Mouse (Mus musculus): Measurements from ENCODE around the gene Hic1. TPM values are rescaled to one million over a fixed set of nuclear protein-coding genes. Genes with fewer than 3 reads are reported as not detected.

Gene Hic1
- polyA plus RNA-seq, 1 experiment from 2014 or later, result 2.5 TPM

DNA sequence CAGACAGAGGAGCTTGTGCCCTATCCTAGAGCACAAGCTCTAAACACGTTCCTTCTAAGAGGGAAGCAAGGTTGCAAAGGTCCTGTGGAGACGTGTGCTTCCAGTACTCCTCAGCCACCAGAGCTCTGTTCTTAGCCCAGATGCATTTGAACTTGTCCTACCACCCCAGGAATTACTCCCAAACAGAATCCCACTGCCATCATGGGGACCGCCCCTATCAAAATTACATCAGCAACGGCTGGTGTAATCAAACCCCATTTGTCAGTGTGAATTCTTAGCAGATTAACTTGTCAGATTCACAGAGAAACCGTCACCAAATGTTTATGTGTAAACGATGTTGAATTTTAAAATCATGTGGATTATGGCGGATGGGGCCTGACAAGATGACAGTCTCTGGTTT, 8.4 kb downstream of the Hic1 start:
- peaks cover 39% of the 10 kb centered on the region for H3K4me1 ChIP-seq (ENCODE audit: control insufficient read depth, insufficient read depth, low read length)
- H3K27ac ChIP-seq (ENCODE audit: low read depth, low read length), result no peak overlapping the region
- peaks cover 24% of the 10 kb centered on the region for H3K27me3 ChIP-seq (ENCODE audit: control insufficient read depth, insufficient read depth, low read length)
- WGBS (ENCODE audit: insufficient replicate concordance), result 70% methylated on average over 7 of the region's 7 CpGs
- no peak overlapping the region for H3K4me2 ChIP-seq
- H3K36me3 ChIP-seq (ENCODE audit: control insufficient read depth, insufficient read depth, low read length), result peaks cover 14% of the 10 kb centered on the region
- H3K9me3 ChIP-seq (replicated peaks; ENCODE audit: control insufficient read depth, low read length), result no peaks in the 10 kb centered on the region
- H3K9ac ChIP-seq (ENCODE audit: low read depth, low read length), result 0 out of 2 replicates have a peak overlapping the region, but pooled peaks have one; percentile 10
- no peak for ATAC-seq (replicated peaks; ENCODE audit: insufficient number of reproducible peaks, low FRiP score, low TSS enrichment)
- no peak overlapping the region for H3K4me3 ChIP-seq (ENCODE audit: low read depth, low read length)

- peaks cover 14% of the 10 kb centered on the region for H3K36me3 ChIP-seq (ENCODE audit: control insufficient read depth, insufficient read depth, low read length)
- H3K4me1 ChIP-seq (ENCODE audit: control insufficient read depth, insufficient read depth, low read length), result peaks cover 27% of the 10 kb centered on the region
- 56% methylated on average over 2 of the region's 2 CpGs for WGBS (ENCODE audit: insufficient replicate concordance)
- no peak overlapping the region for H3K4me2 ChIP-seq
- H3K27ac ChIP-seq (ENCODE audit: low read depth, low read length), result no peak overlapping the region
- H3K9ac ChIP-seq (ENCODE audit: low read depth, low read length), result no peak overlapping the region
- peaks cover 10% of the 10 kb centered on the region for H3K27me3 ChIP-seq (ENCODE audit: control insufficient read depth, insufficient read depth, low read length)
- no peak for ATAC-seq (replicated peaks; ENCODE audit: insufficient number of reproducible peaks, low FRiP score, low TSS enrichment)
- no peak overlapping the region for H3K4me3 ChIP-seq (ENCODE audit: low read depth, low read length)
- no peaks in the 10 kb centered on the region for H3K9me3 ChIP-seq (replicated peaks; ENCODE audit: control insufficient read depth, low read length)
Measured at GRCm38 (mm10) chr11:75159564-75159963, 9.8 kb downstream of the Hic1 start.

GRCm38 (mm10) chr11:75158432-75158831, 10.9 kb downstream of the Hic1 start:
- WGBS (ENCODE audit: insufficient replicate concordance), result 95% methylated on average over 14 of the region's 14 CpGs
- Histone ChIP-seq H3K4me1 (ENCODE audit: control insufficient read depth, insufficient read depth, low read length) (peaks cover 30% of the 10 kb centered on the region), H3K9me3 (replicated peaks; ENCODE audit: control insufficient read depth, low read length) (no peaks in the 10 kb centered on the region), H3K9ac (ENCODE audit: low read depth, low read length) (no peak overlapping the region), H3K36me3 (ENCODE audit: control insufficient read depth, insufficient read depth, low read length) (peaks cover 14% of the 10 kb centered on the region), H3K27ac (ENCODE audit: low read depth, low read length) (no peak overlapping the region), H3K4me2 (no peak overlapping the region), H3K4me3 (ENCODE audit: low read depth, low read length) (no peak overlapping the region), H3K27me3 (ENCODE audit: control insufficient read depth, insufficient read depth, low read length) (no peaks in the 10 kb centered on the region)
- no peak for ATAC-seq (replicated peaks; ENCODE audit: insufficient number of reproducible peaks, low FRiP score, low TSS enrichment)

DNA sequence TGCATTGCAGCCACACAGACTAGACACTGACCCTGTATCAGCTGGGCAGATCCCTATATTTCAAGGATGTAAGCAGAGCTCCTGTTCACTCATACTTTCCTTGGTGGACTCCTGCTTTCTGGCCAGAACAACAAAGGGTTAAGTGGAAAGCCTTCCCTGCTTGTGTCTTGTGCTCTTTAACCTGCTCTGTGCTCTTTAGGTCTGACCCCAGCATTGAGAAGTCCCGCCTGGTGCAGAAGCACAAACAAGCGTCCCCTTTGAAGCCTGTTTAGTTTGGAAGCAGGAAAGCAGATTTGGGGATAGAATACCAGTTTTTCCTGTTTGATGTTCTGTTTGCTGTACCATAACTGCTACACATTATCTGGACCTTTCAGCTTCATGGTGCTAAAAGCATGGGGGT, 11.4 kb downstream of the Hic1 start:
- H3K9ac ChIP-seq (ENCODE audit: low read depth, low read length), result no peak overlapping the region
- 57% methylated on average over 2 of the region's 2 CpGs for WGBS (ENCODE audit: insufficient replicate concordance)
- H3K27me3 ChIP-seq (ENCODE audit: control insufficient read depth, insufficient read depth, low read length), result no peaks in the 10 kb centered on the region
- no peaks in the 10 kb centered on the region for H3K9me3 ChIP-seq (replicated peaks; ENCODE audit: control insufficient read depth, low read length)
- H3K4me2 ChIP-seq, result no peak overlapping the region
- H3K4me3 ChIP-seq (ENCODE audit: low read depth, low read length), result no peak overlapping the region
- H3K36me3 ChIP-seq (ENCODE audit: control insufficient read depth, insufficient read depth, low read length), result peaks cover 14% of the 10 kb centered on the region
- H3K4me1 ChIP-seq (ENCODE audit: control insufficient read depth, insufficient read depth, low read length), result peaks cover 30% of the 10 kb centered on the region
- H3K27ac ChIP-seq (ENCODE audit: low read depth, low read length), result no peak overlapping the region
- no peak for ATAC-seq (replicated peaks; ENCODE audit: insufficient number of reproducible peaks, low FRiP score, low TSS enrichment)

GRCm38 (mm10) chr11:75157037-75157436, 12.3 kb downstream of the Hic1 start:
- Histone ChIP-seq H3K9ac (ENCODE audit: low read depth, low read length) (no peak overlapping the region), H3K27ac (ENCODE audit: low read depth, low read length) (no peak overlapping the region), H3K27me3 (ENCODE audit: control insufficient read depth, insufficient read depth, low read length) (no peaks in the 10 kb centered on the region), H3K9me3 (replicated peaks; ENCODE audit: control insufficient read depth, low read length) (no peaks in the 10 kb centered on the region), H3K4me1 (ENCODE audit: control insufficient read depth, insufficient read depth, low read length) (peaks cover 34% of the 10 kb centered on the region), H3K36me3 (ENCODE audit: control insufficient read depth, insufficient read depth, low read length) (peaks cover 14% of the 10 kb centered on the region), H3K4me3 (ENCODE audit: low read depth, low read length) (no peak overlapping the region), H3K4me2 (no peak overlapping the region)
- 47% methylated on average over 4 of the region's 4 CpGs for whole genome bisulfite sequencing (ENCODE audit: insufficient replicate concordance)
- no peak for ATAC-seq (replicated peaks; ENCODE audit: insufficient number of reproducible peaks, low FRiP score, low TSS enrichment)

DNA sequence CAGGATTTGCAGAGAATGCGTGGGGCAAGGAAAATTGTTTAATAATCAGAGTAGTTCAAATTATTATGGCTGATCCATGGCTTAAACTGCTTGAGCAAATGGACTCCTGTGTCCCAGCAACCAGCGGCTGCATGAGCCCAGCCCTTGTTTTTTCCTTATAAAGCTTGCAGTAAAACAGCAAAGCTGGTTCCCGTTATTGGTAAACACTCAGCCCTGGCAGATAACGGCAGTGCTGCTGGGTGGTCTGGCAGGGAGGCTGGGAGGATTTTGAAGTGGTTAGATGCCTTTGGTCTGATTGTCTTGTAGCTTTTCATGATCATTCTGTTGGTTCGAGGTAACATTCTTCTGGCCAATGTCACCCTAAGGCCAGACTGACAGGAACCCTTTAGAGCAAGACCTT, 12.9 kb downstream of the Hic1 start:
- Histone ChIP-seq H3K27ac (ENCODE audit: low read depth, low read length) (no peak overlapping the region), H3K4me3 (ENCODE audit: low read depth, low read length) (no peak overlapping the region), H3K9ac (ENCODE audit: low read depth, low read length) (0 out of 2 replicates have a peak overlapping the region, but pooled peaks have one; percentile 22), H3K36me3 (ENCODE audit: control insufficient read depth, insufficient read depth, low read length) (peaks cover 14% of the 10 kb centered on the region), H3K9me3 (replicated peaks; ENCODE audit: control insufficient read depth, low read length) (no peaks in the 10 kb centered on the region), H3K4me1 (ENCODE audit: control insufficient read depth, insufficient read depth, low read length) (peaks cover 30% of the 10 kb centered on the region), H3K27me3 (ENCODE audit: control insufficient read depth, insufficient read depth, low read length) (no peaks in the 10 kb centered on the region), H3K4me2 (no peak overlapping the region)
- 44% methylated on average over 5 of the region's 5 CpGs for WGBS (ENCODE audit: insufficient replicate concordance)
- ATAC-seq (replicated peaks; ENCODE audit: insufficient number of reproducible peaks, low FRiP score, low TSS enrichment), result no peak

DNA sequence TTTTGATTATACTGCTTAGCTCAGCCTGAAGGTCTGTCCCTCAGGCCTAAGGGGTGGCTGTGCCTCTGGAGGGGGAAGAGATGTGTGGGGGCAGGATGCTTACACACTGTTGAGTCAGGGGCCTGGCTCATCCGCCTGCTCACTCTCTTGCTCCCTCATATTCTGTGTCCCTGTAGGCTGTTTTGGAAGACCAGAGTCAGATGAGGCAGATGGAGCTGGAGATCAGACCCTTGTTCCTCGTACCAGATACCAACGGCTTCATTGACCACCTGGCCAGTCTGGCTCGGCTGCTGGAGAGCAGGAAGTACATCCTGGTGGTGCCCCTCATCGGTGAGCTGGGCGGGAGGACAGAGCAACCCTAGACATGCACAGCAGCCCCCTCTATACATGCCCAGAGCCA, 13.3 kb downstream of the Hic1 start:
- no peaks in the 10 kb centered on the region for H3K27me3 ChIP-seq (ENCODE audit: control insufficient read depth, insufficient read depth, low read length)
- H3K4me1 ChIP-seq (ENCODE audit: control insufficient read depth, insufficient read depth, low read length), result peaks cover 26% of the 10 kb centered on the region
- WGBS (ENCODE audit: insufficient replicate concordance), result 50% methylated on average over 6 of the region's 6 CpGs
- H3K9me3 ChIP-seq (replicated peaks; ENCODE audit: control insufficient read depth, low read length), result no peaks in the 10 kb centered on the region
- no peak overlapping the region for H3K27ac ChIP-seq (ENCODE audit: low read depth, low read length)
- 0 out of 2 replicates have a peak overlapping the region, but pooled peaks have one; percentile 22 for H3K9ac ChIP-seq (ENCODE audit: low read depth, low read length)
- H3K4me2 ChIP-seq, result no peak overlapping the region
- H3K36me3 ChIP-seq (ENCODE audit: control insufficient read depth, insufficient read depth, low read length), result peaks cover 14% of the 10 kb centered on the region
- ATAC-seq (replicated peaks; ENCODE audit: insufficient number of reproducible peaks, low FRiP score, low TSS enrichment), result no peak
- no peak overlapping the region for H3K4me3 ChIP-seq (ENCODE audit: low read depth, low read length)

DNA sequence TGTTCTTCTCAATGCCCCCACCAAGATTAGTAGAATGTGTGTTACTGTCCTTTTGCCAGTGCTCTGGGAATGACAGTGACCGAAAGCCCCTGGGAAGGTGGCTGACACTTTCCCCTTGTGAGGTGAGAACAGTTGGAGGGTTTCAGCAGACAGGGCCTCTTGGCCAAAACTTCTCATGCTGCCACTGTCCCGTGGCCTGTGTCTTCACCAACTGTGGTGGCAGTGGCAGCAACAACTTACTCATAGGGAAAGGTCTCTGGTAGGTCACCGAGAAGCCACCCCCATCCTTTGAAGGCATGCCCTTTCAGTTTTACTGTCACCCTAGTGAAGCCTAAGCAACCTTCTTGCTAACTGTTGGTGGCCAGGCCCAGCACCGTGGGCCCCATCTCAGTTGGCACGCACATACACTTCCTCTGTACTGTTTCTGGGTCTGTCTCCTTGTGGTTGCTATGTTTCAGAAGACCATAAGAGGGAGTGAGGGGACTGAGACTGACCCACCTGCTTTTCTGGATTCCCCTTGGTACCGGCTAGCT, 15.2 kb downstream of the Hic1 start:
- WGBS (ENCODE audit: insufficient replicate concordance), result 75% methylated on average over 6 of the region's 6 CpGs
- no peak for ATAC-seq (replicated peaks; ENCODE audit: insufficient number of reproducible peaks, low FRiP score, low TSS enrichment)
- no peak overlapping the region for H3K9ac ChIP-seq (ENCODE audit: low read depth, low read length)
- H3K27me3 ChIP-seq (ENCODE audit: control insufficient read depth, insufficient read depth, low read length), result no peaks in the 10 kb centered on the region
- H3K36me3 ChIP-seq (ENCODE audit: control insufficient read depth, insufficient read depth, low read length), result peaks cover 4% of the 10 kb centered on the region
- no peak overlapping the region for H3K4me2 ChIP-seq
- peaks cover 26% of the 10 kb centered on the region for H3K4me1 ChIP-seq (ENCODE audit: control insufficient read depth, insufficient read depth, low read length)
- H3K4me3 ChIP-seq (ENCODE audit: low read depth, low read length), result no peak overlapping the region
- no peak overlapping the region for H3K27ac ChIP-seq (ENCODE audit: low read depth, low read length)
- H3K9me3 ChIP-seq (replicated peaks; ENCODE audit: control insufficient read depth, low read length), result no peaks in the 10 kb centered on the region
